16 mouse cellular contexts compared by ENCODE assay signal in genomic region chr17:87457961-87458360, GRCm38 (mm10). TPM values are rescaled to one million over a fixed set of nuclear protein-coding genes. Genes with fewer than 3 reads are reported as not detected.
DNase-seq lines count a peak whose midpoint lies in the region; ATAC-seq lines count a peak whose summit lies in the region.
"Had no signal": no experiment of that assay in that cellular context is flagged by ENCODE, and none has a peak within 500 bp of the region (broad histone marks: within the 10 kb centered on the region; RNA-seq: fewer than 3 reads in every experiment).

No protein-coding gene starts in this region.

- no peaks in the 10 kb centered on the region for H3K36me3 ChIP-seq in kidney, embryonic 16.5 days (ENCODE audit: insufficient read depth, low read length)
- H3K36me3 ChIP-seq: forebrain, embryonic 10.5 days; heart, embryonic 15.5 days; limb, embryonic 13.5 days had no signal

- H3K4me2 ChIP-seq in kidney, embryonic 16.5 days (replicated peaks; ENCODE audit: low read depth, low read length): no peak overlapping the region
- H3K4me2 ChIP-seq: limb, embryonic 13.5 days had no signal

- 66% methylated on average over 7 of the region's 7 CpGs for WGBS in kidney, embryonic 16.5 days

- ATAC-seq in kidney, embryonic 16.5 days (ENCODE audit: low FRiP score, low TSS enrichment): no peak

- peak; percentile 54 to 58 for DNase-seq in cerebellum, postnatal 10 days
- DNase-seq in cerebellum, adult 9-11 months: no peak
- DNase-seq in kidney, postnatal 10 days: peak; percentile 30
- peak; percentile 53 for DNase-seq in testis, postnatal 10 days (ENCODE audit: low spot score)
- no peak for DNase-seq in testis, postnatal 14 days (ENCODE audit: low spot score)
- DNase-seq in spleen, postnatal 14 days (ENCODE audit: low spot score in 2 of 2): no peak
- DNase-seq in cerebellum, postnatal 25 days: no peak
- DNase-seq: layer of hippocampus, postnatal 36 days; lung, postnatal 36 days; spleen, adult 18-20 months had no signal

- no peak overlapping the region for H3K27ac ChIP-seq in kidney, embryonic 16.5 days (ENCODE audit: low read length)
- H3K27ac ChIP-seq: forebrain, embryonic 10.5 days; limb, embryonic 13.5 days had no signal

- no peak overlapping the region for H3K4me3 ChIP-seq in kidney, embryonic 16.5 days (ENCODE audit: low read length)
- H3K4me3 ChIP-seq: forebrain, embryonic 10.5 days; heart, embryonic 15.5 days; limb, embryonic 13.5 days had no signal

- H3K4me1 ChIP-seq in kidney, embryonic 16.5 days (ENCODE audit: insufficient read depth, low read length): peaks cover 43% of the 10 kb centered on the region

- no peak overlapping the region for H3K9ac ChIP-seq in kidney, embryonic 16.5 days (replicated peaks; ENCODE audit: low read length)
- H3K9ac ChIP-seq: heart, embryonic 15.5 days; limb, embryonic 13.5 days had no signal

- H3K9me3 ChIP-seq in kidney, embryonic 16.5 days (ENCODE audit: low read length): no peaks in the 10 kb centered on the region
- H3K9me3 ChIP-seq: forebrain, embryonic 10.5 days; heart, embryonic 15.5 days; limb, embryonic 13.5 days had no signal

- H3K27me3 ChIP-seq in kidney, embryonic 16.5 days (ENCODE audit: insufficient read depth, low read length): no peaks in the 10 kb centered on the region
- H3K27me3 ChIP-seq: heart, embryonic 15.5 days had no signal

RNA-seq across cellular contexts. Expression of gene Calm2, which starts 11.2 kb away (rescaled TPM):
- 1,041 and 1,124 TPM in 2 replicates for polyA plus RNA-seq in kidney, embryonic 16.5 days (2015; fragmentation: Nextera tagmentation; extraction: Ambion mirVana)

RNA-seq across cellular contexts. Expression of gene Stpg4, which starts 30.4 kb away (rescaled TPM):
- 0.60 TPM in 1 of 2 replicates, not detected in the other for polyA plus RNA-seq in kidney, embryonic 16.5 days (2015; fragmentation: Nextera tagmentation; extraction: Ambion mirVana)
- polyA plus RNA-seq: cortical plate, adult 2 months; forebrain, embryonic 10.5 days; heart, embryonic 15.5 days; kidney, embryonic 14.5 days; limb, embryonic 13.5 days had no signal

Comparison
In these comparisons a context has a peak if more than half of its experiments do, and no peak if none do; other contexts are left out.
1. DNase-seq: peak in cerebellum, postnatal 10 days (2 of 2), kidney, postnatal 10 days (single experiment) and testis, postnatal 10 days (single experiment); none in cerebellum, adult 9-11 months (single experiment), testis, postnatal 14 days (single experiment), spleen, postnatal 14 days (0 of 2) and cerebellum, postnatal 25 days (0 of 2).